Comparison of ENCODE assay signal across 8 mouse cellular contexts in the genomic region with DNA sequence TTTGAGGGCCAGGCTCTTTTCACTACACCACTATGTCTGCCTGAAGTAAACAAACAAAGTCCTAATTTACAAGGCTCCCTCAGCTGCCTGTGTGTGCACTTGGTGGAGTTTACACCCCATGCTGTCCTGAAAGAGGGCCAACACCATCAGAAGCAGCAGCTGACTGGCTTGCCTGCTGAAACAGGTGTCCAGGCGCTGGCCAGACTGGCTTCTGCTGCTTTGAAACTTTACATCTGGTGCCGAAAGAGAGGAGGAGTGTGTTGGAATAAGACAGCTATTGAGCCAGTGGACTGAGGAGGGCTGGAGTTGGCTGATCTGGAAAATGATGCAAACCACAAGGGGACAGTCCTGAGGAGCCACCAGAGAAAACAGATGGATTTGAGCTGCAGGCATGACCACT. TPM values are rescaled to one million over a fixed set of nuclear protein-coding genes. Genes with fewer than 3 reads are reported as not detected.
DNase-seq lines count a peak whose midpoint lies in the region; ATAC-seq lines count a peak whose summit lies in the region.
"Had no signal": no experiment of that assay in that cellular context is flagged by ENCODE, and none has a peak within 500 bp of the region (broad histone marks: within the 10 kb centered on the region; RNA-seq: fewer than 3 reads in every experiment).

No protein-coding gene starts in this region.

- DNase-seq in layer of hippocampus, adult 9-11 months: peak; percentile 16
- DNase-seq in layer of hippocampus, adult 8-10 months (ENCODE audit: low spot score in 2 of 2): no peak
- DNase-seq in gastrocnemius, postnatal 10 days: peak; percentile 39
- DNase-seq in heart, postnatal 14 days: peak; percentile 47 to 51
- peak; percentile 25 for DNase-seq in lung, postnatal 25 days (ENCODE audit: low spot score)
- DNase-seq in yolk sac, embryonic 10.5 days (ENCODE audit: low spot score): no peak
- DNase-seq: cerebellum, adult 2 months had no signal

- ATAC-seq in activated CD4-positive, CD25-positive, alpha-beta regulatory T cell, adult 4 months: no peak

- intact Hi-C loops in heart, postnatal 14 days (cut with DNase I): no loop called here

RNA-seq across cellular contexts. Expression of gene Pold3, which starts 47.4 kb away (rescaled TPM):
- total RNA-seq in layer of hippocampus, adult 8-10 months (2022): 10 to 100 TPM; 33.8 to 35.1 (median 34.8) TPM
- 10 to 100 TPM in 1 of 2 experiments, 1 to 10 TPM in 1; 8.8 to 14.2 TPM for total RNA-seq in gastrocnemius, postnatal 10 days (2021)
- total RNA-seq in heart, postnatal 14 days (2021): 10 to 100 TPM; 11.0 to 11.2 TPM
- polyA plus RNA-seq in activated CD4-positive, CD25-positive, alpha-beta regulatory T cell, adult 4 months (2017; shearing (Covaris generic)): 10 to 100 TPM; 40.6 to 44.4 TPM

Comparison
In these comparisons a context has a peak if more than half of its experiments do, and no peak if none do; other contexts are left out.
1. DNase-seq: peak in layer of hippocampus, adult 9-11 months (single experiment), gastrocnemius, postnatal 10 days (single experiment), heart, postnatal 14 days (2 of 2) and lung, postnatal 25 days (single experiment); none in layer of hippocampus, adult 8-10 months (0 of 2) and yolk sac, embryonic 10.5 days (single experiment).